Mouse (Mus musculus) CD4-positive helper T cell, adult 2 months (primary cell): ENCODE results near the gene Plxnc1.

ENCODE experiments used
- DNase-seq: peaks from one replicate; pipeline ENCODE4 v3.0.0-alpha.2; 2012; ENCODE audit warnings: low read depth, missing footprints, low spot score

The Plxnc1 gene

DNA sequence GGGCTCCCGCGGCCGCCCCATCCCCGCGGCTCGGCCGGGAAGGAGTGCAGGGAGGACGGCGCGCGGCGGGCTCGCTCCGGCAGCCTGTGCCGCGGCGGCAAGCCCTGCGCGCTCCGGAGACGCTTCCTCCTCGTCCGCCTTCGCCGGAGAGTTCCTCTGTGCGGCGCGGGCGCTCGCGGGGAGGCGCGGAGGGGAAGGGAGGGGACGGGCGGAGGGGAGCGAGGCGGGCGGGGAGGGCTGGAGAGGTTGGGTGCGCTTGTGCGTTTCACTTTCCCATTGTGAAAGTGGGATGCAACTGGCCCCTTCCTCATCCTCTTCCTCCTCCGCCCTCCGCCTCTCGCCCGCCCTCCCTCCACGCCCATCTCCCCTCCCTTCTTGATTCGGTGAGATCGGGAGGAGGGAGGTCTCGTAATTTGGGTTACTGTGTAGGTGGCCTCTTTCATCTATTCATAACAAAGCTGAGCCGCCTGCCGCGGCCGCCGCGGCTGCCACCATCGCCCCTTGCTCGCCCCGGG, at the start of gene Plxnc1:
Gene Plxnc1 (minus strand): TSS at position 145 of the 515 bp plus-strand sequence.
- DNase-seq, result peak; percentile 91

GRCm38 (mm10) chr10:94992127-94992526, 47.5 kb upstream of the Plxnc1 start:
- DNase-seq, result peak; percentile 77

DNA sequence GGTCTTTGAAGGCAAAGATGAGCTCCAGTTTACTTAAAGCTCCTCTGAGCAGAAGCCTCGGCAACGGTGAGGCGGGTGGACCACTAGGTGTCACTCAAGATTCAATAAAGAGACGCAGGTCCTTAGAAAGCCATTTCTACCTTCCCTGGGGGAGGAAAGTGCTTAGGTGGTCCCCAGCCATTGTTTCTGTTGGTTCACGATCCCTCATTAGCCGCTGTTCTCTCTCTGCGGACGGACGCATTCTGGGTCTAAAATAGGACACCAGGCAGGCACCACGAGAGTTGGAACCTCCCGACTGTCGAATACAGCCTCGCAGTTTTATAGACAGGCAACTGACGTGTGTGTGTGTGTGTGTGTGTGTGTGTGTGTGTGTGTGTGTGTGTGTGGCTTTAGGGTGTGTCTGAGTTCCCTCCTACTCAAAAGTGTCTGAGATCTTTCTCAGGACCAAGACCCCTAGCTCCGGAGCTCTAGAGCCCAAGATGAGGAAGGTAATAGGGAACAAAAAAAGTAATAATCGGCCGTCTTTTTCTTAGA, 47.0 kb upstream of the Plxnc1 start:
- peak; percentile 75 for DNase-seq

GRCm38 (mm10) chr10:94990768-94991563, 46.3 kb upstream of the Plxnc1 start:
- no peak for DNase-seq

- no peak for DNase-seq
Observed at GRCm38 (mm10) chr10:94989321-94989720, 44.7 kb upstream of the Plxnc1 start.

GRCm38 (mm10) chr10:94985103-94985502, 40.5 kb upstream of the Plxnc1 start:
- no peak for DNase-seq

GRCm38 (mm10) chr10:94982528-94982927, 37.9 kb upstream of the Plxnc1 start:
- no peak for DNase-seq

- DNase-seq, result no peak
Observed at GRCm38 (mm10) chr10:94981466-94982138, 37.0 kb upstream of the Plxnc1 start.

DNA sequence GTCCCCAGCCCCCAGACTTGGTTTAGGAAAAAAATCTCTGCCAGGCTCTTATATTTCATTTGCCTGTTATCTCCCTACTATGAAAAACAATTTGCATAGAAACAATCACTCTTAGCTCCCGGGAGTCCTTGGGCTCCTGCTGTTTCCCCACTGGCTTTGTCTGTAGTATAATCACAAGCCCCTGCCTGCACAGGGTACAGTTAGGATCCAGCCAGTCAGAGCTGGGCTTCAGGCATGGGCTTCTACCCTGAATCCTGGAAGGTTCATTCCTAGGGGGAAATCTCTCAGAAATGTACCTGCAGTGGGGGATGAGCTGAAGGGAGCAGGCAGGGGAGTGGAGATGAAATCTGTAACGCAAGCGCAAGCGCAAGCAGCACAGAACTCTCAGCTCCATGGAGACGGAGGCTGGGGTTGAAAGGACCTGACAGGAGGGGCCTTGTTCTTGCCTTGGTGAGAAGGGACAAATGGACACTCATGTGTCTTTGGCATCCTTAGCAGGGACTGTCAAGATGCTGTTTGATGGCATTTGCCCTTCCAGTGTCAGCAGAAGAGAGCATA, 33.7 kb upstream of the Plxnc1 start:
- DNase-seq, result no peak

DNA sequence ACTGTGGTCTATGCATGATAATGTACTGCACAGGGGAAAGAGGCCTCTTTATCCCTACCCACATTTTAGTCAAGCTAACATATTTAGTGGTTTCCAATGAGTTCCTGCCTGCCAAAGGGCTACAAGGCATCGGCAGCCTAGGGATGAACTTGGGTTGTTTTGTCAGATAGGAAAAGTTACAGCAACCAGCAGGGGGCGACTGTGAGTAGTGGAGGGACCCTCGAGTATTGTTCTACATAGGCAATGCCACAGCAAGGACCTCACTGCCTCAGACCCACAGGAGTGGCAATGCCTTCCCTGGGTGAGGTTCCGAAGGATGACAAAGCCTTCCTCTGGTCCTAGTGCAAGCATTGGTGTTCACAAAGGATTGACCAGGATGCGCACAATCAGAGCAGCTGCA, 31.7 kb upstream of the Plxnc1 start:
- no peak for DNase-seq

- no peak for DNase-seq
Observed at GRCm38 (mm10) chr10:94975099-94975496, 30.5 kb upstream of the Plxnc1 start.

GRCm38 (mm10) chr10:94974345-94975098, 29.9 kb upstream of the Plxnc1 start:
- DNase-seq, result no peak

DNA sequence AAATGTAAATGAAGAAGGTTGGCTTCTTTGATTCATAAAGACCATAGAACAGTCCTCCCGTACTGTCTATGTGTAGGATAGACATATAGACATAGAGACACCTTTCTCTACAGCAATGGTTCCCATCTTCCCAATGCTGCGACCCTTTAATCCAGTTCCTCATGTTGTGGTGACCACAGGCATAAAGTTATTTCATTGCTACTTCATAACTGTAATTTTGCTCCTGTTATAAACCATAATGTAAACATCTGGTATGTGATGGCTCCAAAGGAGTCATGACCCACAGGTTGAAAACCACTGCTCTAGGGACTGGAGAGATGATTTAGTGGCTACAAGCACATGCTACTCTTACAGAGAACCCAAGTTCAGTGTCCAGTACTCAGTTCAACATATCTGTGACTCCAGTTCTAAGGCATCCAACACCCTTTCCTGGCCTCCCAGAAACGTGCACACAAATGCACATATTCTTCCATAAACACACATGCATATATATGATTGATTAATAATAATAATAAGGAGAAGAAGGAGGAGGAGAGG, 27.1 kb upstream of the Plxnc1 start:
- no peak for DNase-seq

DNA sequence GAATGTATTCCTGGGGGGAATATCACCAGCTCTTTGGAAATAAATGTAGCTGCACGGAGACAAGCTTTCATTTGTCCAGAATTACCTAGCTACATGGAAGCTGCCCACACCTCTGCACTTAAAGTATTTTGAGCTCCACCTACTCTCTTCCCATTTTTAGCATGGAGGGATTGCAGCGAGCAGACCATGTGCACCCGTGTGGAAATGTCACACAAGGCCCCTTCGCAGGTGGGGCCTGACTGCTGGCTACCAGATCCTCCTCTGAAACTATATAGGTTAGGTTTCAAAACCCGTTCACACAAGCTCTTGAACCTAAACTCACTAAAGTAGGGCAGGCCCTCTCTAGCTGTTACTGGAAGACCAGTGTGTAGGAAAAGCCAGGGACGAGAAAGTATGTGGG, 25.6 kb upstream of the Plxnc1 start:
- no peak for DNase-seq

GRCm38 (mm10) chr10:94967468-94967867, 22.8 kb upstream of the Plxnc1 start:
- no peak for DNase-seq

DNA sequence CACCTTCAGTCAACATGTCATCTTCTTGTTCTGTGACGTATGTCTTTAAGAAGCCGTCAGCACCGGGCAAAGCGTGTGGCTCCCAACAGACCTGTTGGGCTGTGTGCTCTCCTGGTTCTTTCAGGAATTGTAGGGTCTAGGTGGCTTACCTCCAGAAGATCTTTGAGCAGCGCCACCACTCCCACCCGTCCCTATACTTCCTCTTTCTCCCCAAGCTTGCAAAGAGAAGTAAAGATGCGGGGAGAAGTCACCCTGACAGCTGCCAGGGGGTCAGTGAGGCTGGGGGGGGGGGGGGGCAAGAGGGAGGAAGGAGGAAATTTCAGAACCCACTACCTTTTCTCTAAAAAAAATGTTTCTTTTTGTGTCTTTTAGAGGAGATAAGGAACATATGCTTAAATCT, 22.2 kb upstream of the Plxnc1 start:
- no peak for DNase-seq

DNA sequence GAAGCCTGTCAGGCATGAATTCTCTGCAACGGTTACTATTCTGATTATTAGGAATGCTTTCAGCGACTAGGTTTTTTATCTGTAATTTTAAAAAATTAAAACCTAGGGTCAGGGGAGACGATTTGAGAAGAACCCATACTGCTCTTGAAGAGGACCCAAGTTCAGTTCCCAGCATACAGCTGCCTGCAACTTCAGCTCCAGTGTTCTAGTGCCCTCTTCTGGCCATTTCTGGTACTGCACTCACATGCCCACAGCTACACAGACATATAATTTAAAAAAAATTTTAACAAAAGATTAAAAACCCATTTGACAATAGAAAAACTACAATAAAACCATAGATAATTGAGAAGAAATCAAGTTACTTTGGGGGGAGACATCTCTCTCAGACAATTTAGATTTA, 20.5 kb upstream of the Plxnc1 start:
- DNase-seq, result peak; percentile 21

DNA sequence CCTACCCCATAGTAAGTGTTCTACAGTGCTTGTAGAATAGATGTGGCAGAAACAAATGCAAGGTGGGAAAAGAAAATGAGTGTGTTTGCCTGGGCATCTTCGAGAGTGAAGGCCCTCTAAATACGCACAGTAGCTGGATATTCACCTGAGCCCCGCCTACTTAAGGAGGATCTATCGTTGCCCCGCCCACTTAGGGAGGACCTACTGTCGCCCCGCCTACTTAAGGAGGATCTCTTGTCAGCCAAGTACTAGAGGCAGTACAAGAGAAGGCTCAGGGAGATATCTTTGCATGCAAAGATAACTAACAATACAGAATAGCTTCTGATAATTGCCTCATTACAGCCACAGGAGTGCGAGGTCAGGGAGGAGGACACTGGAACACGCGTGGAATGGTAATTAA, 17.4 kb upstream of the Plxnc1 start:
- no peak for DNase-seq

- DNase-seq, result no peak
Observed at GRCm38 (mm10) chr10:94961283-94961682, 16.6 kb upstream of the Plxnc1 start.

- DNase-seq, result peak; percentile 63
Observed at GRCm38 (mm10) chr10:94958311-94958710, 13.7 kb upstream of the Plxnc1 start.

DNA sequence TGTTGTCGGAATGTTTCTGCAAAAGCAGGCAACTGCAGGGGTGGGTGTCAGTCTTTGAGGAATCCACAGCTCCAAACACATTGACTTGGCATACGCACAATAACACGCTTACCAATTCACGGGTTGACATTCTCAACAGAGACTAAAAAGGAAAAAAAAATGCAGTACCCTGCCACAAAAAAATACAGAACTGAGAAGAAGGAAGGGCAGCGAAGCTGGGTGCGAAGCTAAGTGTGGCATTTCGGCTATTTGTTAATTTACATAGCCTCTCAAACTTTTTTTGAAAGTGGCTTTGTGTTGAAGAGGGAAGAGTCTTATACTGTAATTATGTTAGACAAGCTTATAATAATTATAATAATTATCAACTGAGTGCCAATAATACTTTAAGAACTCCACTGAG, 13.1 kb upstream of the Plxnc1 start:
- DNase-seq, result no peak
